Mouse (Mus musculus) E14TG2a.4 (cell line): ENCODE results near the gene Utrn.
A peak's percentile ranks its signal among the peaks of the same experiment; 100 is the strongest.

Experiments
- H3K27me3 ChIP-seq: 2 replicates; pipeline ENCODE4 v1.6.1; 2014; ENCODE audit warnings: low read length, control low read depth; ENCODE audit not compliant: insufficient read depth
- H3K36me3 ChIP-seq: 2 replicates; pipeline ENCODE4 v1.6.1; 2014; ENCODE audit warnings: low read length, control low read depth; ENCODE audit not compliant: insufficient read depth
- H3K4me1 ChIP-seq: replicated peaks from 2 replicates; pipeline ENCODE4 v1.6.1; 2014; ENCODE audit warnings: low read depth, low read length, control low read depth
- H3K4me3 ChIP-seq: replicated peaks from 2 replicates; pipeline ENCODE4 v1.5.1; 2014; ENCODE audit warnings: mild to moderate bottlenecking, low read length
- H3K9me3 ChIP-seq: 2 replicates; pipeline ENCODE4 v1.6.1; 2014; ENCODE audit warnings: low read length, control low read depth
- CTCF ChIP-seq: conservative IDR thresholded peaks from 2 replicates; pipeline ENCODE4 v1.5.1; 2014; ENCODE audit warnings: low read length
- NANOG ChIP-seq: IDR thresholded peaks from 2 replicates; pipeline ENCODE4 v1.6.1; 2014; ENCODE audit warnings: borderline replicate concordance, low read length, mixed read lengths
- POU5F1 ChIP-seq: IDR thresholded peaks from 2 replicates; pipeline ENCODE4 v1.6.1; 2014; ENCODE audit warnings: low read length, borderline replicate concordance

Gene Utrn

GRCm38 (mm10) chr10:12869029-12869671 is at the start of gene Utrn:
Gene Utrn (minus strand): TSS chr10:12869365.
- no peaks in the 10 kb centered on the region for H3K9me3 ChIP-seq
- H3K36me3 ChIP-seq: no peaks in the 10 kb centered on the region
- peaks cover 15% of the 10 kb centered on the region for H3K27me3 ChIP-seq
- H3K4me1 ChIP-seq: peaks cover 16% of the 10 kb centered on the region
- TF ChIP-seq NANOG (no peak), CTCF (no peak)
- peak within 1 kb of the TSS; percentile 93 for H3K4me3 ChIP-seq

GRCm38 (mm10) chr10:12917626-12918025 is 48.5 kb upstream of the Utrn start:
- Histone ChIP-seq H3K36me3 (no peaks in the 10 kb centered on the region), H3K27me3 (no peaks in the 10 kb centered on the region), H3K4me1 (peaks cover 62% of the 10 kb centered on the region), H3K4me3 (no peak overlapping the region), H3K9me3 (no peaks in the 10 kb centered on the region)
- TF ChIP-seq POU5F1 (no peak), CTCF (no peak), NANOG (no peak)

- Histone ChIP-seq H3K27me3 (no peaks in the 10 kb centered on the region), H3K36me3 (no peaks in the 10 kb centered on the region), H3K4me1 (peaks cover 69% of the 10 kb centered on the region), H3K4me3 (no peak overlapping the region), H3K9me3 (no peaks in the 10 kb centered on the region)
- TF ChIP-seq CTCF (no peak), NANOG (no peak), POU5F1 (no peak)
Measured at GRCm38 (mm10) chr10:12916376-12916775, 47.2 kb upstream of the Utrn start.

GRCm38 (mm10) chr10:12915826-12916225 is 46.7 kb upstream of the Utrn start:
- H3K9me3 ChIP-seq: no peaks in the 10 kb centered on the region
- H3K4me3 ChIP-seq: peak overlapping the region; percentile 51; the same call in 1 of the 2 replicates
- no peaks in the 10 kb centered on the region for H3K27me3 ChIP-seq
- TF ChIP-seq NANOG (no peak), POU5F1 (no peak), CTCF (no peak)
- H3K36me3 ChIP-seq: no peaks in the 10 kb centered on the region
- peaks cover 70% of the 10 kb centered on the region for H3K4me1 ChIP-seq

- H3K27me3 ChIP-seq: no peaks in the 10 kb centered on the region
- no peaks in the 10 kb centered on the region for H3K9me3 ChIP-seq
- TF ChIP-seq POU5F1: no peak
- TF ChIP-seq CTCF: no peak
- TF ChIP-seq NANOG: no peak
- H3K4me1 ChIP-seq: peaks cover 81% of the 10 kb centered on the region
- no peaks in the 10 kb centered on the region for H3K36me3 ChIP-seq
- peak overlapping the region; percentile 35; the same call in 1 of the 2 replicates for H3K4me3 ChIP-seq
Measured at GRCm38 (mm10) chr10:12914203-12914602, 45.0 kb upstream of the Utrn start.

- Histone ChIP-seq H3K9me3 (peaks cover 16% of the 10 kb centered on the region), H3K4me3 (peak overlapping the region; percentile 33), H3K36me3 (no peaks in the 10 kb centered on the region), H3K27me3 (no peaks in the 10 kb centered on the region), H3K4me1 (peaks cover 70% of the 10 kb centered on the region)
- TF ChIP-seq CTCF (no peak), POU5F1 (no peak), NANOG (no peak)
Measured at GRCm38 (mm10) chr10:12911981-12912530, 42.9 kb upstream of the Utrn start.

GRCm38 (mm10) chr10:12911451-12911850 is 42.3 kb upstream of the Utrn start:
- H3K36me3 ChIP-seq: no peaks in the 10 kb centered on the region
- H3K4me3 ChIP-seq: peak overlapping the region; percentile 33

GRCm38 (mm10) chr10:12909891-12910290 is 40.7 kb upstream of the Utrn start:
- H3K9me3 ChIP-seq: peaks cover 16% of the 10 kb centered on the region
- no peak for TF ChIP-seq CTCF
- TF ChIP-seq NANOG: no peak
- no peak for TF ChIP-seq POU5F1
- no peaks in the 10 kb centered on the region for H3K27me3 ChIP-seq
- no peak overlapping the region for H3K4me3 ChIP-seq
- H3K4me1 ChIP-seq: peaks cover 49% of the 10 kb centered on the region
- H3K36me3 ChIP-seq: no peaks in the 10 kb centered on the region

More at GRCm38 (mm10) chr10:12911451-12911850, 42.3 kb upstream of the Utrn start:
- Histone ChIP-seq H3K9me3 (peaks cover 16% of the 10 kb centered on the region), H3K27me3 (no peaks in the 10 kb centered on the region), H3K4me1 (peaks cover 63% of the 10 kb centered on the region)
- no peak for TF ChIP-seq NANOG
- TF ChIP-seq CTCF: no peak
- no peak for TF ChIP-seq POU5F1

GRCm38 (mm10) chr10:12909179-12909578 is 40.0 kb upstream of the Utrn start:
- no peak for TF ChIP-seq CTCF
- H3K27me3 ChIP-seq: no peaks in the 10 kb centered on the region
- H3K4me1 ChIP-seq: peaks cover 42% of the 10 kb centered on the region
- H3K9me3 ChIP-seq: peaks cover 16% of the 10 kb centered on the region
- H3K4me3 ChIP-seq: no peak overlapping the region
- H3K36me3 ChIP-seq: no peaks in the 10 kb centered on the region
